Mouse (Mus musculus) adrenal gland (tissue): ENCODE results near the gene Thsd4.

Source experiments
- intact Hi-C: fragments of 180-260 bp; cut with DNase I; formaldehyde crosslinking; loops from one replicate; pipeline ENCODE4 v1.15.1; 2025

The Thsd4 gene

GRCm38 (mm10) chr9:60382941-60383340, 138.9 kb downstream of the Thsd4 start:
- intact Hi-C loops = no loop called here

- intact Hi-C loops = no loop called here
Measured at GRCm38 (mm10) chr9:60382526-60382925, 139.3 kb downstream of the Thsd4 start.

DNA sequence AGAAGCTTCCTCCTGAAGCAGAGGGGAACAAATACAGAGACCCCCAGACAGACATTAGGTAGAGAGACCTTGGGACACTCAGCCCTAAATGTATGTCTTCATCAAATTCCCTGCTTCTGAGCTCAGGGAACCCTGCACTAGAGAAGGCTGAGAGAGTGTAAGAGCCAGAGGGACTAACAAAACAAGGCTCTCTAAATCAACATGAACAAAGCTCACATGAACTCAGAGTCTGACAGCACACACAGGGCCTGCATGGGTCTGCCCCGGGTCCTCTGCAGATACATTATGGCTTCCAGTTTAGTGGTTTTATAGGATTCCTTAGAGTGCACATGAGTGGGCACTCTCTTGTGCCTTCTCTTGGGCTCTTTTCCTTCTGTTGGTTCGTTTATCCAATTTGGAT, 140.8 kb downstream of the Thsd4 start:
- intact Hi-C loops = no loop called here

- intact Hi-C loops = no loop called here
Measured at GRCm38 (mm10) chr9:60380550-60380949, 141.3 kb downstream of the Thsd4 start.

DNA sequence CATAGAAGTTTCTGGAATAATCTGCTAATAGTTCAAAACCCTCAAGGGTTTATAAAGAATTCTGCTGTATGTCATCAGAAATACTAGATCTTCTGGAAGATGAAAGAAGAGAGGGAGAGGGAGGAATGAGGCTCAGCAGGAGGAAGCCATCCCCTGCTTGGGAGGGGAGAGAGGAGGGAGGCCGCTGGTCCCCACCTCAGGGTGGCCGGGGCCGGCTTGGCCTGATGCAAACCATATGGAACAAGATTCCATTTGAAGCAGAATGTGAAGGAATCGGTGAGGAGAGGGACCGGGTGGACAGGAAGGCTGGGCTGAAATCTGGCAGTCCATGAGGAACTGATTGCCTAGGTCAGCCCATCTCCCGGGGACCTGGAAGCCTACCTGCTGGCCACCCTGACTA, 143.6 kb downstream of the Thsd4 start:
- intact Hi-C loops = no loop called here

GRCm38 (mm10) chr9:60373161-60373737, 148.6 kb downstream of the Thsd4 start:
- intact Hi-C loops = no loop called here

- intact Hi-C loops = no loop called here
Measured at GRCm38 (mm10) chr9:60368516-60368915, 153.3 kb downstream of the Thsd4 start.

GRCm38 (mm10) chr9:60367617-60368305, 154.1 kb downstream of the Thsd4 start:
- intact Hi-C loops = no loop called here

GRCm38 (mm10) chr9:60364166-60364781, 157.6 kb downstream of the Thsd4 start:
- intact Hi-C loops = no loop called here

GRCm38 (mm10) chr9:60352351-60352750, 169.5 kb downstream of the Thsd4 start:
- intact Hi-C loops = no loop called here

DNA sequence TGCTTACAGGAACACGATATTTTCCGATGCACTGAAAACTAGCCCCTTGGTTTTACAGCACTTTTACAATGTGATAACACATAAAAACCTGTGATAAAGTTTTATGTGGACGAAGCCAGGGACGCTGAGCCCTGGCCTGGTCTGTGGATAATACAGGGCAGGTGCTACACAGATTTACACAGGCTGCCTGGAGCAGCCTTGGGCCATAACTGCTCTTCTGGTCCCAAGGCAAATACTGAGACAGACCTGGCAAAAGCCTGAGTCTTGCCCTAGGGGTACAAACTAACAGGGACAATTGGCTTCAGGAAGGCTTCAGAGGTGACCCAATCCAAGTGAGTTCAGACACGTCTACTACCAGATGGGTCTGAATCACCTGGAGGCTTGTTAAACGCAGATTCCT, 170.7 kb downstream of the Thsd4 start:
- intact Hi-C loops = no loop called here

GRCm38 (mm10) chr9:60336147-60336546, 185.7 kb downstream of the Thsd4 start:
- intact Hi-C loops = no loop called here

- intact Hi-C loops = no loop called here
Measured at GRCm38 (mm10) chr9:60335455-60335854, 186.4 kb downstream of the Thsd4 start.

DNA sequence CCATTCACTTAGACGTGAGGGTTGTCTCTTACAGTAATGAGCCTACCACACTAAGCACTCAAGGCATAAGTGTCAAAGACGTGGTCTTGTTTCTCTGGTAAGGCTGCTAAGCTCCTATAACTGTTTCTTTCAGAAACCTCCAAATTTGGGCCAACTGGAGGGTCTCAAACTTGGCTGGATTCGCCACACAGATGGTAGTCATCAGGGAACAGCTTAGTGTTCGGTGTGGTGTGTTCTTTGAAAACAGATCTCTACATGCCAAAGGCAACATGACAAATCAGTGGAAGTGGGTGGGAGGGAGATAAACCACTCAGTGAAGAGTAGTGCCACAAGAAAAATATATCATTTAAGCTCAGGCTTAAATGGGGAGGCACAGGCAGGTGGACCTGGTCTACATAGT, 191.9 kb downstream of the Thsd4 start:
- intact Hi-C loops = no loop called here

DNA sequence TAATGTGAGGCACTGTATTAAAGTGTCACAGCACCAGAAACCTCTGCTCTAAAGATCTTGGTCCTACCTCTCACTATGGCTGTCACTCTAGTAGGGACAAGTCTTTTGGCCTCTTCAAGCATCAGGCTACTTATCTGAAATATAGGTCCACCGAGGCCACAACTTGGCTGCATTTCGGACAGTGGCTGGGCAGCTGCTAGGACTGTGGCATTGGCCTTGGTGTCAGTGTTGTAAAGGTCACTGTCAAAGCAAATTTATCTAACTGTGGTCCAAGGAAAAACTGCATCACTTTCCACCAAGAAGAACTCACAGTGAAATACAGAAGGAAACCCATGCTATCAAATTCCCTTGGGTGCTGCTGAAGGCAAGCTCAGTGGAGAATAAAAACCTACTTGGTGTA, 197.1 kb downstream of the Thsd4 start:
- intact Hi-C loops = no loop called here

DNA sequence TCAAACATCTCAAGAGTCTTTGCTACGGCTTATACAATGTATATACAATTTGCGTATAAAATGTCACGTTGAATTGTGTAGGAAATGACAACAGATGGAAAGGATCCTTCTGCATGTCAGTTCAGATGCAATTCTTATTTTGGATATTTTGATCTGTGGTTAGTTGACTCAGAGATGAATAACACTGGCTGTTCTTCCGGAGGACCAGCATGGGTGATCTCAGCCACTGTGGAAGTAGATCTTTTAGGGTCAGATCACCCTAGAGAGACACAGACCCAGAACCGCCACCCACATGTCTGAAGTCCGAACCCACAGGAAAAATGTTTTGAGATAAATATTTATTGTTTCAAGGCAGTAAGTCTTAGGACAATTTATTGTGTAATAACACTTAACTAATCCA, 198.4 kb downstream of the Thsd4 start:
- intact Hi-C loops = no loop called here

DNA sequence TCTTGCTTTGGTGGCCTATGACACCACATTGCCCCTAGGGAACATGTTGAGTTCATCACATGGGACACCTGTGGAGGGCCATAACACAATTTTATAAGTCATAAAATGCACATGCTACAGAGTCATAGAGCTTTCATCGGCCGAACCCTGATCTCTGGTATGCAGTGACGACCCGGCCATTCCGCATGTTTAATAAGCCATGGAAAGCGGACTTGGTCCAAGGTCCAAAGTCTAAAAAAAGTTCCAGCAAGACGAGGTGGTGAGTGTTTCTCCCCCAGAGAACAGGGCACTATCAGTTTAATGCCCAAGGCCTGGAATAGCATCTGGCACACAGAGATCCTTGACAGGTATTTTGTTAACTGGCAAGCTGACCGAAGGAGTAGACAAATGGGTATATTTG, 204.6 kb downstream of the Thsd4 start:
- intact Hi-C loops = no loop called here

- intact Hi-C loops = no loop called here
Measured at GRCm38 (mm10) chr9:60316510-60316909, 205.3 kb downstream of the Thsd4 start.

DNA sequence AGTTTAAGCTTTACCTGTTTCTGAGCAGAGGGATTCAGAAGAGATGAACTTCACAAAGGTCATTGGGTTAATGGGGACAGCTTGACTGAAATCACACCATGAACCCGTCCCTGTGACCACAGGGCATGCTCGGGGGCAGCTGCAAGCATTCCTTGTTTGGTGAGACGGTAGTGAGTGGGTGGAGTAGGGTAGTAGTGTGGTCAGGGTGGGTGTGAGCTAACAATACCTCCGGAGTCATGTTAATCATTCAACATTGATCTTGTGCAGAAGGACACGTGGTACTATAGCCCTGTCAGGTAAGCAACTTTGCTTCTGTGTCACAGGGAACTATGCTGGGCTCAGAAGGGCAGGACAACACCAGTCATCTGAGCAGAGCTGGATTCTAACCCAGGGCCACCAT, 206.3 kb downstream of the Thsd4 start:
- intact Hi-C loops = no loop called here

DNA sequence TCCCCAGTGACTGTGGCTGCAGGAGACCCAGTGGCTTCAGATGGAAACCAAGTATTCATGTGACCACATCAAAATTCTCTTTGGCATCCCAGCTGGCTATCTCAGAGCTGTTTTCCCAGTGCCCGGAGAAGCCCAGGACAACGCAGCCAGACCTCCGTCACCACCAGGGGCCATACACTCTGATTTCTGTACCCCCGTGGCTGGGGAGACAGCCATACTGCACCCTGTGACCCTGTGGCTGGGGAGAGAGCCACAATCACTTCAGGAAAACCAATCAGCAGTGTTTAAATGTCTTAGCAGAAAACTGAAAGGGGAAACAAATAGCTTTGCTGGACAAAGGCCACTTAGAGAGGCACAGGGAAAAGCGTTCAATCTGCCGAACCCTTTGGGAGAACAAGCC, 208.2 kb downstream of the Thsd4 start:
- intact Hi-C loops = no loop called here

DNA sequence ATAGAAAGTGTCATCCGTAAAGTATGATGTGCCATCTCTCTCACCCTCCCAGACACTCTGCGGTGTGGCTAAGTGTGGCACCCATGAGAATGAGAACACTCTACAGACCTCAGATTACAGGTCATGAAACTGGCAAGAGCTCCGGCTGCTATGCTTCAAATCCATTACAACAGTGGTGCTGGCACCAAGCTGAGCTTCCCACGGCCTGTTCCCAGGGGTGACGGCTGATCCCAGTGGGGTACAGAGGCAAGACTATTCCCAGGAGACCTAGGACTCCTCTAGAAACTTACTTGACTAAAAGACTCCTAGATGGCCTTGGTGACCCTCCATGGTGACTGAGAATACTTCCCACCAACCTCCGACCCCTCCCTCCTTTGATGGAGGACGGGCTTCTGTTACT, 209.2 kb downstream of the Thsd4 start:
- intact Hi-C loops = no loop called here

- intact Hi-C loops = no loop called here
Measured at GRCm38 (mm10) chr9:60311594-60312128, 210.2 kb downstream of the Thsd4 start.
